Mouse (Mus musculus): ENCODE results near the gene Utp3. TPM values are rescaled to one million over a fixed set of nuclear protein-coding genes. Genes with fewer than 3 reads are reported as not detected.

The Utp3 gene
- polyA plus RNA-seq, 1 experiment, result 67.6 TPM

DNA sequence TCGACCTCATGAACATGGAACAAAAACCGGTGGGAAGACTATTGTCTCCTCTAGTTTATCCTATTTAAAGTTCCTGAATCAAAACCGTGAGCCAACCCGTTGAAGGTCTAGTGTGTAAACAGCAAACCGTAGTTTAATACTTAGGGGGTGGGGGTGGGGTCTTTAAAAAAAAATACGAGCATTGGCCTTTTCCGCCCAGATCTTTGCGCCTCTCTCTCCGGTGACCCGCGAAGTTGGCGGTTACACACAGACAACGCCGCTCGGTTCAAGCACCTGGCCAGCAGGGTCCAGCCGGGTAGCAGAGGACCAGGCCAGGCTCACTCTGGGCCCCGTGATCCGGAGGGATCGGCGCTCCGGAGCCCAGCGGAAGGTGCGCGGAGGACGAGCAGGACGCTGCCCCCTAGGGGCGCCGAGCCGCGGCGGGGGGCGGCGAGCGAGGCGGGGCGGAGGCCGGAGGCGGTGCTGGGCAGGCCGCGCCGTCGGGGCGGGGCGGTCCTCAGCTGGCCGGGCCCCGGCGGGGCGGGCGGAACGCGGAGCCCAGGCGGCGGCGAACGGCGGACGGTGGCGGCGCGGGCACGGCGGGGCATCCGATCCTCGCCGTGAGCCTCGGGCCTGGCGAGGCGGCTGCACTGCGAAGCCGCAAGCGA is 10.4 kb downstream of the Utp3 start, which contains the start of gene Rufy3:
TSS of gene Rufy3 (plus strand) at position 540 of the 647 bp plus-strand sequence.
- H3K4me1 ChIP-seq (ENCODE audit: control insufficient read depth, insufficient read depth, low read length), result no peaks in the 10 kb centered on the region
- WGBS, result under 1% methylated on average over 66 of the region's 71 CpGs

DNA sequence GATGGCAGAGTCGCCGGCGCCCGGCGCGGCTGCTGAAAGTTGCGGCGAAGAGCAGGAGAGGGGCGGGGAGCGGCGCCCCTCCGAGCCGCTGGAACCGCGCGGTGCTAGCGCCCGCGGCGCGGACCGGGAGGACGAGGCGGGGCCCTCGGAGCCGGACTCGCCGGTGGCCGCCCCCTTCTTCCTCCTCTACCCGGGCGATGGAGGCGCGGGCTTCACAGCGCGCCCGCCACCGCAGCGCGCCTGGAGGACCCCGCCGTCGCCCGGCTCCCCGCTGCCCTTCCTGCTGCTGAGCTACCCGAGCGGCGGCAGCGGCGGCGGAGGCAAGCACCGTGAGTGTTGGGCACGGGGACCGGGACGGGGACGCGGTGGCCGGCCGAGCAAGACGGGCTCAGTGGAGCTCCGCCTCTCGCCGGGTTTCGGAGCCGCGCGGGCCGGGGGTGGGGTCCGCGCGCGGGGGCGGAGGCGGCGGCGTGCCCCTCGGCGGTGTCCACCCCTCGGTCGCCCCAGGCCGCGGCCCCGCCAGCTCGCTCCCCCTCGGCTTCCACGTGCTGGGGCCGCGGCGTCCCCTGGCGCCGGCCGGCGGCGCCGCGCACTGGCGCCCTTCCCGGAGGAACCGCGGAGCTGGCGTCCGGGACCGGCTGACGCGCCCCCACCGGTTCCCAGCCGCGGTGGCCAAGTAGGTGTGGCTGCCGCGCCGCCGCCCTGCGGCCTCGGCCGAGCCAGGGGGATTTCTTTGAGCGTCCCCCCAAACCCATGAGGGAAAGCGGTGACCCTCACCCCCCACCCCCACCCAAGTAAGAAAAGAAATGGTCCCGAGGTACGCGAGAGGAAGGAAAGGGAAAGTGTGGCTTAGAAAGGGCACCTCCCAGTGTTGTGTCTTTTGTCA is 11.1 kb downstream of the Utp3 start:
- WGBS, result 2% methylated on average over 111 of the region's 119 CpGs
- Histone ChIP-seq H3K4me3 (replicated peaks; ENCODE audit: control insufficient read depth, low read depth, low read length) (peak overlapping the region; percentile 80), H3K4me1 (ENCODE audit: control insufficient read depth, insufficient read depth, low read length) (no peaks in the 10 kb centered on the region), H3K27ac (ENCODE audit: control insufficient read depth, insufficient read depth, low read depth, low read length, poor library complexity) (peak overlapping the region; percentile 83)
- TF ChIP-seq POLR2A (IDR thresholded peaks at IDR 0.05; ENCODE audit: borderline replicate concordance, control insufficient read depth, low read depth, low read length), result no peak
- no peak for TF ChIP-seq CTCF (IDR thresholded peaks at IDR 0.05; ENCODE audit: control insufficient read depth, insufficient read depth, low read length)

More for the DNA sequence above, 10.4 kb downstream of the Utp3 start, which contains the start of gene Rufy3:
- peak; percentile 56; the same call in 1 of the 2 replicates for TF ChIP-seq POLR2A (IDR thresholded peaks at IDR 0.05; ENCODE audit: borderline replicate concordance, control insufficient read depth, low read depth, low read length)
- TF ChIP-seq CTCF (IDR thresholded peaks at IDR 0.05; ENCODE audit: control insufficient read depth, insufficient read depth, low read length), result peak; percentile 51; the same call in 1 of the 2 replicates
- peak within 1 kb of the TSS; percentile 83 for H3K27ac ChIP-seq (ENCODE audit: control insufficient read depth, insufficient read depth, low read depth, low read length, poor library complexity)
- peak within 1 kb of the TSS; percentile 80 for H3K4me3 ChIP-seq (replicated peaks; ENCODE audit: control insufficient read depth, low read depth, low read length)

DNA sequence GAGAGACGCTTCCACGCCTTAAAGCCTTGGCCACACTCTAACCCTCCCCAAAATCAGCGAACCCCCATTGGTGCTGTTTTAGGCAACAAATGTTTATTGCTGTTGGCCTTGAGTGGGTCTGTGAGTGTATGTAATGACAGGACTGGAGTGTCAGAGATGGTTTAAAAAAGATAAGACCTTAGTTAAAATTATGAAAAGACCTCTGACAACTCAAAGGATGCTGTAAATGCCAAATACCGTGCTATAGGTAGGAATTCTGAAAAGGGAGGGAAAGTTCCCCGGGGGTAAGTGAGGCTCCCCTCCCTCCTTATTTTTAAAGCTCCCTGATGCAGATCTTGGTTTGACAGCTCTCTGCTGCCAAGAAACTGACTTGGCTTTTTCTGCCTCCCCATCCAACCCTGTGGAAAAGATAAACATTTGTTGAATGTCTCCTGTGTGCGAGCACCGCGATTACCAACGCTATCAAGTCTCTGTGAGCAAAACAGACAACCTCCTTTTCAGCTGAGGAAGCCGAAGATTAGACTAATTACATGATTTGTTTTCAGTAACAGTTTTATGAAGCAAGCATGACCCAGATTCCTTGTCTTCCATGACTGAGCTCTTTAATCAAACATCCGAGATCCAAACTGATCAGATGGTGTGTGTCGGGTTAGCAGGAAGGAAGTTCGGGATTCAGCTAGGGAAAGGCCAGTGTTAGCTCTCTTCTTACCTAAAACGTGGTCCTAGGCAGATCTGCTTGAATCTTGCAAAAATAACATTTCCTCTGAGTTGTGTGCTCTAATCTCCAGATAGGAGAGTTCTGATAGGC is 12.0 kb downstream of the Utp3 start:
- no peak for TF ChIP-seq POLR2A (IDR thresholded peaks at IDR 0.05; ENCODE audit: borderline replicate concordance, control insufficient read depth, low read depth, low read length)
- no peak for TF ChIP-seq CTCF (IDR thresholded peaks at IDR 0.05; ENCODE audit: control insufficient read depth, insufficient read depth, low read length)
- H3K27ac ChIP-seq (ENCODE audit: control insufficient read depth, insufficient read depth, low read depth, low read length, poor library complexity), result peak overlapping the region; percentile 83; the same call in 1 of the 2 replicates
- 12% methylated on average over 14 of the region's 14 CpGs for WGBS
- H3K4me1 ChIP-seq (ENCODE audit: control insufficient read depth, insufficient read depth, low read length), result no peaks in the 10 kb centered on the region
- H3K4me3 ChIP-seq (replicated peaks; ENCODE audit: control insufficient read depth, low read depth, low read length), result peak overlapping the region; percentile 80

DNA sequence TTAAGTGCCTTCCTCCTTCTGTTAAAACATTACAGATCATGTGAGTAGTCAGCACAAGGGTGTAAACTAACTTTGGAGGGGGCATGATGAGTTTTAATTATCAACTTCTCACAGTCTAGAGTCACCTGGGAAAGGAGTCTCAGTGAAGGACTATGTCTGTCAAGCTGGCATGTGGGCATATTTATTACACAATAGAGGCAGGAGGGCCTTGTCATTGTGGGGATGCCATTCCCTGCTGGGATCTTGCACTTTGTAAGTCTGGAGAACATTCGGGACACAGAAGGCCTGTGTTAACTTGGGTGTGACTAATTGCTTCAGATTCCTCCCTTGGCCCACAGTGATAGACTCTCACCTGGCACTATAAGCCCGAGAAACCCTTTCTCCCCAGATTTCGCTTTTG is 15.3 kb downstream of the Utp3 start:
- Histone ChIP-seq H3K4me3 (replicated peaks; ENCODE audit: control insufficient read depth, low read depth, low read length) (no peak overlapping the region), H3K27ac (ENCODE audit: control insufficient read depth, insufficient read depth, low read depth, low read length, poor library complexity) (no peak overlapping the region), H3K4me1 (ENCODE audit: control insufficient read depth, insufficient read depth, low read length) (no peaks in the 10 kb centered on the region)
- 81% methylated on average over 3 of the region's 3 CpGs for WGBS
- TF ChIP-seq CTCF (IDR thresholded peaks at IDR 0.05; ENCODE audit: control insufficient read depth, insufficient read depth, low read length) (no peak), POLR2A (IDR thresholded peaks at IDR 0.05; ENCODE audit: borderline replicate concordance, control insufficient read depth, low read depth, low read length) (no peak)

DNA sequence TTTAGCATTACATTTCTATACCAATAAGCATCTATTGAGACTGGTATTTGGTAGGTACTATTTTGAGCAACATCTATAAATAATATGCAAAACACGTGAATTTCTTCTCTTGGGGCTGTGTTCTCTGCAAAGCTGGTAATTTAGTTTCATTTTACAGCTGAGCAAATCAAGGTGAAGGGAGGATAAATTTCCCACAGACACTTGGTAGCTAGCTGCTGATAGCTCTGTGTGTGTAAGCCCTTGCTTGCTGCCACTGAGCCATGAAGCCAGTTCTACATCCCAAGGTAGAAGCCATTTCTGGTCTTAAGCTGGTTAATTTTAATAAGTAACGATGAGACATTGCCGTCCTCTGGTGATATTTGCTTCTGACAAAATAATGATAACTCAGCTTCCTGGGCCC is 20.6 kb downstream of the Utp3 start:
- no peak overlapping the region for H3K27ac ChIP-seq (ENCODE audit: control insufficient read depth, insufficient read depth, low read depth, low read length, poor library complexity)
- H3K4me3 ChIP-seq (replicated peaks; ENCODE audit: control insufficient read depth, low read depth, low read length), result no peak overlapping the region
- H3K4me1 ChIP-seq (ENCODE audit: control insufficient read depth, insufficient read depth, low read length), result no peaks in the 10 kb centered on the region; the same call in 1 of the 2 replicates
- 84% methylated on average over 3 of the region's 3 CpGs for WGBS
- no peak for TF ChIP-seq POLR2A (IDR thresholded peaks at IDR 0.05; ENCODE audit: borderline replicate concordance, control insufficient read depth, low read depth, low read length)
- TF ChIP-seq CTCF (IDR thresholded peaks at IDR 0.05; ENCODE audit: control insufficient read depth, insufficient read depth, low read length), result no peak

DNA sequence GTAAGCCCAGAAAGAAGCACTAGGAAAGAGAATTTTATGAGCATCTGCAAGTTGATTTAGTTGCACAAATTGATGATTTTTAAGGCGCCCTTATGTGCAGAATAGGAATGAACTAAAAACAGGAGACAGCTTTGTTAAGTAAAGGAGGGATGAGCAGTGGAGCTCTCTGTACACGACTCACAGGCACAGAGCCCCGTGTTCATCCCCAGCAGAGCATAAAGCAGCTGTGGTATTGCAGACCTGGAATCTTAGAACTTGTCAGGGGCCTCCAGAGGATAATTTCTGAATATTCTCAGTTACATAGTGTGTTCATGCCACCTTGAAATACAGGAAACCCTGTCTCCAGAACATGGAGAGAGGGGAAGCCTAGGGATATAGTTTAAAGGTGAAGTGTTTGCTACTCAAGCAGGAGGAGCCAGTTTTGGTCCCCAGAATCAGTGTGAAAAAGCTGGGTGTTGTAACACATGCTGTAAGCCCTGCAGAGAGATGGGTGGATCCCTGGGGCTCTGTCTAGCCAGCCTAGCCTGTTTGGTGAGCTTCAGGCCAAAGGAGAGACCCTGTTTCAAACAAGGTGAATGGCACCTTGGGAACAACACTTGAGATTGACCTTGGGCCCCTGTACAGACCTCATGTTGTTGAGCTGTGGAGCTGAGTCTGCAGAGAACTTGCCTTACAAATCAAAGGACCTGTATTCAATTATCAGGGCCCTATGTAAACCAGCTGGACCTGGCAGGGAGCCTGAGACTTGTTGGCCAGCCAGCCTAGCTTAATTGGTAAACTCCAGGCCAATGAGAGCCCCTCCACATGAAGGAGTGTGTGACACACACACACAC is 21.5 kb downstream of the Utp3 start:
- H3K27ac ChIP-seq (ENCODE audit: control insufficient read depth, insufficient read depth, low read depth, low read length, poor library complexity), result no peak overlapping the region
- no peak for TF ChIP-seq POLR2A (IDR thresholded peaks at IDR 0.05; ENCODE audit: borderline replicate concordance, control insufficient read depth, low read depth, low read length)
- TF ChIP-seq CTCF (IDR thresholded peaks at IDR 0.05; ENCODE audit: control insufficient read depth, insufficient read depth, low read length), result no peak
- 65% methylated on average over 3 of the region's 3 CpGs for WGBS

DNA sequence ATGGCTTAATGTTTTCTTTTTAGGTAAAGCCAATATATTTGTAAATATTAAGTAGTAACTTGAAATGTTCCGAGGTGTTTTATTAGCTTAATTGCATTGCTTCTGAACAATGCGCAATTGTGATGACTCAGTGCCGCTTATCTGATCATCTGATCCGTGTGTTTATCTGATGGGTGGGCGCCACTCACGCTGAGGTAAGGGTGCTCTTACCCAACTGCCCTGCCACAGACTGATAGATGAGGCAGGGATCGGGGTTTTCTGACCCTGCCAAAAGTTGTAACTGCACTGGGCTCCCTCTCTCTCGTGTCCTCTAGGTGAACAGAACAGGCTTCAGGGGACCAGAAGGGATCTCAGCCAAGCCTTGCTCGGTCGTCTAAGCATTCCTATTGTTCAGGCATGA is 26.4 kb downstream of the Utp3 start:
- H3K4me1 ChIP-seq (ENCODE audit: control insufficient read depth, insufficient read depth, low read length), result no peaks in the 10 kb centered on the region
- no peak overlapping the region for H3K4me3 ChIP-seq (replicated peaks; ENCODE audit: control insufficient read depth, low read depth, low read length)
- TF ChIP-seq POLR2A (IDR thresholded peaks at IDR 0.05; ENCODE audit: borderline replicate concordance, control insufficient read depth, low read depth, low read length) (no peak), CTCF (IDR thresholded peaks at IDR 0.05; ENCODE audit: control insufficient read depth, insufficient read depth, low read length) (no peak)
- 65% methylated on average over 10 of the region's 10 CpGs for WGBS
- no peak overlapping the region for H3K27ac ChIP-seq (ENCODE audit: control insufficient read depth, insufficient read depth, low read depth, low read length, poor library complexity)

More for the DNA sequence above, 21.5 kb downstream of the Utp3 start:
- Histone ChIP-seq H3K4me1 (ENCODE audit: control insufficient read depth, insufficient read depth, low read length) (no peaks in the 10 kb centered on the region; the same call in 1 of the 2 replicates), H3K4me3 (replicated peaks; ENCODE audit: control insufficient read depth, low read depth, low read length) (no peak overlapping the region)
